ENCODE assay signal across 9 mouse cellular contexts in the genomic region with DNA sequence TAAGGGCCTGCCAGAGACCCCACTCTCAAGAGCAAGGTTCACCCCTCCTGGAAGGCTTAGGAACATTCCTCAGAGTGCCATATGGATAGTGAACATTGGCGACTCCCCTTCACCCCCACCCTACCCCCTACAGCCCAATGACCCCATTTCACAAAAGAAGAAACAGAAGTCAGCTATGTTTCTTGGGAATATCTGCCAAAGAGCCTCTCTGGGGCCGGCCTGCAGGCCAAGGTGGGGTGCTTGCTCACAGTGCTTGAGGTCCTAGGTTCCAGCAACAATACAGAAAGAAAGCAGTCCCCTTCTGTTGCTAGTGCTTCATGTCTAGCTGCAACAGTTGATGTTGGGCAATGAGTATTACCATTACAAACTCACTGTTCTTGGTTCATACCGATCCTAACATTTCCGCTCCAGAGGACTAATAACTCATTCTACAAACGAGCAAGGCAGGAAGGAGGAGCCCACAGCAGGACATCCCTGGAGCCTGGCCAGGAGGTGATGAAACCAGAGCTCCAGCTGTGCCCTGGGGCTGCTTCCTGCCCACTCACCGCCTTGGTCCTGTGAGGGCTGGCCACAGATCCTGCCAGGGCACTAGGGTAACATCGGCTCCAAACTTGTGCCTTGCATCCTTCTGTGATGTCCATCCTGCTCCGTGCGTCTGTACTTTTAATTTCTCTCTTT. TPM values are rescaled to one million over a fixed set of nuclear protein-coding genes. Genes with fewer than 3 reads are reported as not detected.
DNase-seq lines count a peak whose midpoint lies in the region; ATAC-seq and TF ChIP-seq lines count a peak whose summit lies in the region.
"Had no signal": no experiment of that assay in that cellular context is flagged by ENCODE, and none has a peak within 500 bp of the region (broad histone marks: within the 10 kb centered on the region; RNA-seq: fewer than 3 reads in every experiment).

No protein-coding gene starts in this region.

- H3K9me3 ChIP-seq in midbrain, embryonic 13.5 days = no peaks in the 10 kb centered on the region
- H3K9me3 ChIP-seq: lung, embryonic 15.5 days had no signal

- H3K4me2 ChIP-seq in midbrain, embryonic 13.5 days (replicated peaks) = no peak overlapping the region
- H3K4me2 ChIP-seq: lung, embryonic 15.5 days had no signal

- no peak overlapping the region for H3K27ac ChIP-seq in midbrain, embryonic 13.5 days
- H3K27ac ChIP-seq: lung, embryonic 15.5 days had no signal

- ATAC-seq in frontal cortex, adult (ENCODE audit: low TSS enrichment) = no peak
- ATAC-seq in midbrain, embryonic 13.5 days = no peak

- WGBS in lung, adult 2 months = 44% methylated on average over 9 of the region's 9 CpGs
- WGBS in midbrain, embryonic 13.5 days = 74% methylated on average over 9 of the region's 9 CpGs

- H3K27me3 ChIP-seq in midbrain, embryonic 13.5 days = no peaks in the 10 kb centered on the region; the same call in 1 of the 2 replicates
- H3K27me3 ChIP-seq: lung, embryonic 15.5 days had no signal

- peak; percentile 66 for DNase-seq in layer of hippocampus, adult 11-12 months (ENCODE audit: low spot score)
- DNase-seq in layer of hippocampus, adult 8-10 months (ENCODE audit: low spot score in 2 of 2) = no peak
- DNase-seq in adipocyte (ENCODE audit: low spot score) = peak; percentile 96
- peak; percentile 69 to 71 for DNase-seq in cerebellum, postnatal 36 days
- peak; percentile 42 for DNase-seq in lung, adult 2 months
- no peak for DNase-seq in left cerebral cortex, postnatal 25 days (ENCODE audit: low spot score in 2 of 2)

- no peak for TF ChIP-seq CTCF in lung, adult 2 months (IDR thresholded peaks at IDR 0.05; ENCODE audit: insufficient read depth, low read length)

- H3K4me3 ChIP-seq in lung, adult 2 months (replicated peaks; ENCODE audit: extremely low read depth, low read depth, low read length) = no peak overlapping the region
- H3K4me3 ChIP-seq in midbrain, embryonic 13.5 days (replicated peaks) = no peak overlapping the region
- H3K4me3 ChIP-seq: lung, embryonic 15.5 days had no signal

- no peak for TF ChIP-seq POLR2A in lung, adult 2 months (IDR thresholded peaks at IDR 0.05; ENCODE audit: borderline replicate concordance, extremely low read depth, low read depth, low read length)

- peaks cover 16% of the 10 kb centered on the region for H3K36me3 ChIP-seq in midbrain, embryonic 13.5 days
- H3K36me3 ChIP-seq: lung, embryonic 15.5 days had no signal

- no peak overlapping the region for H3K9ac ChIP-seq in midbrain, embryonic 13.5 days (replicated peaks)
- H3K9ac ChIP-seq: lung, embryonic 15.5 days had no signal

- intact Hi-C loops in left cerebral cortex, postnatal 25 days (cut with DNase I) = no loop called here

- peaks cover 10% of the 10 kb centered on the region for H3K4me1 ChIP-seq in lung, adult 2 months (ENCODE audit: control insufficient read depth, insufficient read depth, low read length)
- peaks cover 41% of the 10 kb centered on the region for H3K4me1 ChIP-seq in midbrain, embryonic 13.5 days (replicated peaks)

RNA-seq across cellular contexts. Expression of gene Slc25a29, which starts 3.6 kb away (rescaled TPM):
- total RNA-seq in layer of hippocampus, adult 8-10 months (2022) = 10 to 100 TPM; 18.4 to 28.4 (median 21.8) TPM
- polyA plus RNA-seq in lung, adult 2 months (2012; rRNA removed) = 15.1 and 19.0 TPM in 2 replicates
- total RNA-seq in left cerebral cortex, postnatal 25 days (2021) = 10 to 100 TPM; 15.6 to 16.6 TPM
- 17.9 and 18.8 TPM in 2 replicates for polyA plus RNA-seq in midbrain, embryonic 13.5 days (2015; fragmentation: Nextera tagmentation; extraction: Ambion mirVana)

RNA-seq across cellular contexts. Expression of gene Slc25a47, which starts 3.7 kb away (rescaled TPM):
- 10 to 100 TPM in 1 of 4 experiments, 1 to 10 TPM in 3; 8.1 to 10.8 (median 9.0) TPM for total RNA-seq in layer of hippocampus, adult 8-10 months (2022)
- 13.7 and 14.7 TPM in 2 replicates for polyA plus RNA-seq in lung, adult 2 months (2012; rRNA removed)
- total RNA-seq in left cerebral cortex, postnatal 25 days (2021) = 10 to 100 TPM in 1 of 2 experiments, 1 to 10 TPM in 1; 9.5 to 11.4 TPM
- 11.9 and 12.4 TPM in 2 replicates for polyA plus RNA-seq in midbrain, embryonic 13.5 days (2015; fragmentation: Nextera tagmentation; extraction: Ambion mirVana)

RNA-seq across cellular contexts. Expression of gene Yy1, which starts 39.3 kb away (rescaled TPM):
- total RNA-seq in layer of hippocampus, adult 8-10 months (2022) = 10 to 100 TPM; 43.9 to 50.6 (median 48.8) TPM
- polyA plus RNA-seq in lung, adult 2 months (2012; rRNA removed) = 19.3 and 22.0 TPM in 2 replicates
- total RNA-seq in left cerebral cortex, postnatal 25 days (2021) = 10 to 100 TPM; 46.9 to 49.8 TPM
- polyA plus RNA-seq in midbrain, embryonic 13.5 days (2015; fragmentation: Nextera tagmentation; extraction: Ambion mirVana) = 14.7 and 17.4 TPM in 2 replicates

Comparison
In these comparisons a context has a peak if more than half of its experiments do, and no peak if none do; other contexts are left out.
1. DNase-seq: peak in layer of hippocampus, adult 11-12 months (single experiment), adipocyte (single experiment), cerebellum, postnatal 36 days (2 of 2) and lung, adult 2 months (single experiment); none in layer of hippocampus, adult 8-10 months (0 of 2) and left cerebral cortex, postnatal 25 days (0 of 2).